Mouse (Mus musculus) layer of hippocampus, adult 8-10 months (tissue): ENCODE results near the gene AC109138.7. TPM values are rescaled to one million over a fixed set of nuclear protein-coding genes. Genes with fewer than 3 reads are reported as not detected.

ENCODE experiments used
- DNase-seq, 2 experiments: peaks; one replicate each; pipeline ENCODE4 v3.0.0; 2022; ENCODE audit warnings: low spot score in 2 of 2
- total RNA-seq, 4 experiments: library from RNA; stranded (reverse); gene quantifications; 2 replicates each; pipeline ENCODE4 v1.2.4; 2022

The AC109138.7 gene
- total RNA-seq: not detected

- no peak for DNase-seq
Measured at GRCm38 (mm10) chr19:4214071-4214770, at the start of gene AC109138.7, which contains the start of gene Clcf1. Gene AC109138.7, plus strand, starts transcription at chr19:4214357. Gene Clcf1, plus strand, starts transcription at chr19:4214238.

- DNase-seq: no peak
Measured at GRCm38 (mm10) chr19:4164721-4165120, 49.4 kb upstream of the AC109138.7 start.

- DNase-seq: no peak
Measured at GRCm38 (mm10) chr19:4166678-4167476, 47.3 kb upstream of the AC109138.7 start.

- DNase-seq: peak; percentile 99
Measured at GRCm38 (mm10) chr19:4169378-4169784, 44.8 kb upstream of the AC109138.7 start.

GRCm38 (mm10) chr19:4169810-4170209 is 44.3 kb upstream of the AC109138.7 start:
- peak in 1 of 2 experiments; percentile 50 for DNase-seq

GRCm38 (mm10) chr19:4170723-4171392 is 43.3 kb upstream of the AC109138.7 start:
- DNase-seq: no peak

GRCm38 (mm10) chr19:4171393-4172290 is 42.5 kb upstream of the AC109138.7 start:
- no peak for DNase-seq

- DNase-seq: no peak
Measured at GRCm38 (mm10) chr19:4172925-4173324, 41.2 kb upstream of the AC109138.7 start.

GRCm38 (mm10) chr19:4175368-4175947 is 38.7 kb upstream of the AC109138.7 start, which contains the start of gene Carns1:
Gene Carns1, minus strand, starts transcription at chr19:4175479.
- no peak for DNase-seq

GRCm38 (mm10) chr19:4180411-4180810 is 33.7 kb upstream of the AC109138.7 start:
- DNase-seq: no peak

GRCm38 (mm10) chr19:4181892-4182291 is 32.3 kb upstream of the AC109138.7 start:
- peak; percentile 72 for DNase-seq

- no peak for DNase-seq
Measured at GRCm38 (mm10) chr19:4183689-4184088, 30.5 kb upstream of the AC109138.7 start.

GRCm38 (mm10) chr19:4184976-4185975 is 28.9 kb upstream of the AC109138.7 start:
- DNase-seq: no peak

- no peak for DNase-seq
Measured at GRCm38 (mm10) chr19:4187303-4187702, 26.9 kb upstream of the AC109138.7 start.

- no peak for DNase-seq
Measured at GRCm38 (mm10) chr19:4189051-4189620, 25.0 kb upstream of the AC109138.7 start.

GRCm38 (mm10) chr19:4190831-4191334 is 23.3 kb upstream of the AC109138.7 start, which contains the start of gene Tbc1d10c:
Gene Tbc1d10c, minus strand, starts transcription at chr19:4191284.
- DNase-seq: no peak

- peak; percentile 75 to 87 for DNase-seq
Measured at GRCm38 (mm10) chr19:4191528-4192250, 22.5 kb upstream of the AC109138.7 start, which contains the start of gene Ppp1ca. Gene Ppp1ca, plus strand, starts transcription at chr19:4192065.
